Mouse (Mus musculus): ENCODE measurements at regions not wholly inside any gene's neighbourhood (a gene's known extent, or its start where the extent isn't known, plus 50 kb on each side); places are given as distances from the start of the nearest gene placed in this dataset.

- no peak for TF ChIP-seq POLR2A (IDR thresholded peaks at IDR 0.05; ENCODE audit: borderline replicate concordance, extremely low read depth, low read depth, low read length)
- TF ChIP-seq CTCF (IDR thresholded peaks at IDR 0.05; ENCODE audit: insufficient read depth, low read length): no peak
These were observed 112.4 kb upstream of the Nova1 start for GRCm38 (mm10) chr12:46931086-46931485.
